Mouse (Mus musculus): ENCODE results near the gene Rps6ka1.

Gene Rps6ka1

GRCm38 (mm10) chr4:133817356-133817755 lies 70.2 kb downstream of the Rps6ka1 start:
- no peak for DNase-seq

GRCm38 (mm10) chr4:133816504-133816875 lies 71.1 kb downstream of the Rps6ka1 start:
- DNase-seq: no peak

- DNase-seq: no peak
Measured at GRCm38 (mm10) chr4:133815635-133816503, 71.7 kb downstream of the Rps6ka1 start.

GRCm38 (mm10) chr4:133814804-133815515 lies 72.6 kb downstream of the Rps6ka1 start:
- no peak for DNase-seq

- DNase-seq: peak; percentile 93 to 95
Measured at GRCm38 (mm10) chr4:133813992-133814803, 73.4 kb downstream of the Rps6ka1 start.

- peak; percentile 94 to 95 for DNase-seq
Measured at GRCm38 (mm10) chr4:133813174-133813991, 74.2 kb downstream of the Rps6ka1 start.

- peak; percentile 53 to 64 for DNase-seq
Measured at GRCm38 (mm10) chr4:133804401-133805263, 83.0 kb downstream of the Rps6ka1 start.

- DNase-seq: no peak
Measured at GRCm38 (mm10) chr4:133800589-133800988, 87.0 kb downstream of the Rps6ka1 start.

Data from thymus, postnatal 36 days (tissue).